In genomic region chr11:88216231-88216685, GRCm38 (mm10) we compare ENCODE assay signal across 8 mouse cellular contexts. TPM values are rescaled to one million over a fixed set of nuclear protein-coding genes. Genes with fewer than 3 reads are reported as not detected.
DNase-seq lines count a peak whose midpoint lies in the region; ATAC-seq lines count a peak whose summit lies in the region.

No protein-coding gene starts in this region.

- peaks cover 18% of the 10 kb centered on the region for H3K4me1 ChIP-seq in forebrain, embryonic 13.5 days
- H3K4me1 ChIP-seq in hindbrain, embryonic 16.5 days (ENCODE audit: control insufficient read depth, insufficient read depth, low read depth, low read length), result peaks cover 11% of the 10 kb centered on the region
- H3K4me1 ChIP-seq in midbrain, embryonic 13.5 days (replicated peaks), result peaks cover 20% of the 10 kb centered on the region

- whole genome bisulfite sequencing in forebrain, embryonic 13.5 days, result 14% methylated on average over 10 of the region's 10 CpGs
- 10% methylated on average over 10 of the region's 10 CpGs for WGBS in hindbrain, embryonic 16.5 days
- 11% methylated on average over 10 of the region's 10 CpGs for WGBS in midbrain, embryonic 13.5 days

- H3K9me3 ChIP-seq in forebrain, embryonic 13.5 days (replicated peaks), result no peaks in the 10 kb centered on the region
- no peaks in the 10 kb centered on the region for H3K9me3 ChIP-seq in hindbrain, embryonic 16.5 days (ENCODE audit: control insufficient read depth, low read length)
- no peaks in the 10 kb centered on the region for H3K9me3 ChIP-seq in midbrain, embryonic 13.5 days

- H3K27ac ChIP-seq in forebrain, embryonic 13.5 days, result no peak overlapping the region
- H3K27ac ChIP-seq in hindbrain, embryonic 16.5 days (ENCODE audit: low read depth, low read length), result peak overlapping the region; percentile 62; the same call in 1 of the 2 replicates
- H3K27ac ChIP-seq in midbrain, embryonic 13.5 days, result peak overlapping the region; percentile 80

- peak overlapping the region; percentile 45 for H3K4me2 ChIP-seq in forebrain, embryonic 13.5 days
- peak overlapping the region; percentile 48 for H3K4me2 ChIP-seq in hindbrain, embryonic 16.5 days (ENCODE audit: low read length)
- H3K4me2 ChIP-seq in midbrain, embryonic 13.5 days (replicated peaks), result peak overlapping the region; percentile 35

- peak; percentile 52 for DNase-seq in ovary, postnatal 36 days (ENCODE audit: low spot score)
- no peak for DNase-seq in ovary, postnatal 10 days (ENCODE audit: low spot score)
- peak; percentile 56 to 69 for DNase-seq in left cerebral cortex, adult 18-20 months (ENCODE audit: low spot score in 2 of 2)
- DNase-seq in splenic B cell, adult 2 months (ENCODE audit: low read depth, low spot score), result peak; percentile 83

- H3K27me3 ChIP-seq in forebrain, embryonic 13.5 days, result no peaks in the 10 kb centered on the region
- H3K27me3 ChIP-seq in hindbrain, embryonic 16.5 days (replicated peaks; ENCODE audit: control insufficient read depth, insufficient read depth, low read length), result no peaks in the 10 kb centered on the region
- no peaks in the 10 kb centered on the region for H3K27me3 ChIP-seq in midbrain, embryonic 13.5 days
- no peaks in the 10 kb centered on the region for H3K27me3 ChIP-seq in splenic B cell, adult 2 months (ENCODE audit: control insufficient read depth, insufficient read depth, low read length, poor library complexity, severe bottlenecking)

- H3K9ac ChIP-seq in forebrain, embryonic 13.5 days, result 0 out of 2 replicates have a peak overlapping the region, but pooled peaks have one; percentile 19
- H3K9ac ChIP-seq in hindbrain, embryonic 16.5 days (ENCODE audit: low read depth, low read length), result peak overlapping the region; percentile 55
- peak overlapping the region; percentile 56 for H3K9ac ChIP-seq in midbrain, embryonic 13.5 days (replicated peaks)

- H3K36me3 ChIP-seq in forebrain, embryonic 13.5 days (ENCODE audit: poor library complexity, severe bottlenecking), result peaks cover 13% of the 10 kb centered on the region
- H3K36me3 ChIP-seq in hindbrain, embryonic 16.5 days (ENCODE audit: control insufficient read depth, insufficient read depth, low read length), result no peaks in the 10 kb centered on the region
- peaks cover 12% of the 10 kb centered on the region for H3K36me3 ChIP-seq in midbrain, embryonic 13.5 days
- H3K36me3 ChIP-seq in splenic B cell, adult 2 months (ENCODE audit: control insufficient read depth, insufficient read depth, low read length, poor library complexity, severe bottlenecking), result no peaks in the 10 kb centered on the region

- ATAC-seq in cerebellum, adult (ENCODE audit: insufficient number of reproducible peaks, low FRiP score, low TSS enrichment), result peak; percentile 26; the same call in 1 of the 2 replicates
- ATAC-seq in forebrain, embryonic 13.5 days, result peak; percentile 46; the same call in 1 of the 2 replicates
- peak; percentile 29; the same call in 1 of the 2 replicates for ATAC-seq in hindbrain, embryonic 16.5 days
- peak; percentile 73 for ATAC-seq in midbrain, embryonic 13.5 days

- H3K4me3 ChIP-seq in forebrain, embryonic 13.5 days, result no peak overlapping the region
- H3K4me3 ChIP-seq in hindbrain, embryonic 16.5 days (ENCODE audit: low read length), result peak overlapping the region; percentile 6
- no peak overlapping the region for H3K4me3 ChIP-seq in midbrain, embryonic 13.5 days (replicated peaks)

RNA-seq across cellular contexts. Expression of gene Mrps23, which starts 12.1 kb away (rescaled TPM):
- polyA plus RNA-seq in forebrain, embryonic 13.5 days (2015; fragmentation: Nextera tagmentation; extraction: Ambion mirVana), result 70.4 and 70.9 TPM in 2 replicates
- polyA plus RNA-seq in hindbrain, embryonic 16.5 days (2015; fragmentation: Nextera tagmentation; extraction: Ambion mirVana), result 61.1 and 68.8 TPM in 2 replicates
- 10 to 100 TPM; 64.4 to 71.4 TPM for total RNA-seq in left cerebral cortex, adult 18-20 months (2021)
- 68.6 and 69.8 TPM in 2 replicates for polyA plus RNA-seq in midbrain, embryonic 13.5 days (2015; fragmentation: Nextera tagmentation; extraction: Ambion mirVana)
